ENCODE assay signal across 11 mouse cellular contexts in the genomic region with DNA sequence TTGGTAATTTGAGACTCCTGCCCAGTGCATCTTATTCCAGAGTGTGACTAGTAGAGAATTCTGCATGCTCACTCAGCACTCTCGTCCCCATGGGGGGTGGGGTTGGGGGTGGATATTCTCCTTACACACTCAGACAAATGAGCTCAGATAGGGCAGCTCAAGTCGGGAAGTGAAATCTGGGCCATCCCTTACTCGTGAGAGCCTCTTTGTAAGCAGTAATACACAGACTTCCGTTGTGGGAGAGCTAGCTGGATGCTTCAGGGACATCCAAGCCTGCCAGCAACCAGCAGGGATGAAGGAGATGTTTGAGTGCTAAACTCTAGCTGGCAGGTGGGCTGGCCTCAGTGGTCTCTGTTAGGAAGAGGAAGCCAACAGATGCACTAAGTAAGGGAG.
A peak's percentile ranks its signal among the peaks of the same experiment; 100 is the strongest.
DNase-seq lines count a peak whose midpoint lies in the region; ATAC-seq lines count a peak whose summit lies in the region.
"Had no signal": no experiment of that assay in that cellular context is flagged by ENCODE, and none has a peak within 500 bp of the region (broad histone marks: within the 10 kb centered on the region; RNA-seq: fewer than 3 reads in every experiment).

No protein-coding gene starts in this region.

- H3K36me3 ChIP-seq in midbrain, embryonic 14.5 days (ENCODE audit: control insufficient read depth, insufficient read depth, low read length), result no peaks in the 10 kb centered on the region
- H3K36me3 ChIP-seq in liver, embryonic 11.5 days (ENCODE audit: control insufficient read depth, insufficient read depth, low read length), result no peaks in the 10 kb centered on the region

- H3K4me2 ChIP-seq in midbrain, embryonic 14.5 days (ENCODE audit: low read length), result no peak overlapping the region
- H3K4me2 ChIP-seq in liver, embryonic 11.5 days, result no peak overlapping the region

- 22% methylated on average over 4 of the region's 4 CpGs for WGBS in midbrain, embryonic 14.5 days
- 42% methylated on average over 4 of the region's 4 CpGs for WGBS in liver, embryonic 11.5 days

- H3K4me3 ChIP-seq in midbrain, embryonic 14.5 days (replicated peaks; ENCODE audit: low read depth, low read length), result no peak overlapping the region
- H3K4me3 ChIP-seq in liver, embryonic 11.5 days (ENCODE audit: low read depth, low read length), result no peak overlapping the region
- H3K4me3 ChIP-seq: megakaryocyte, embryonic 14.5 days had no signal

- no peaks in the 10 kb centered on the region for H3K9me3 ChIP-seq in midbrain, embryonic 14.5 days (ENCODE audit: control insufficient read depth, low read length)
- no peaks in the 10 kb centered on the region for H3K9me3 ChIP-seq in liver, embryonic 11.5 days (ENCODE audit: control insufficient read depth, low read length)

- peaks cover 50% of the 10 kb centered on the region for H3K4me1 ChIP-seq in midbrain, embryonic 14.5 days (ENCODE audit: control insufficient read depth, insufficient read depth, low read length)
- H3K4me1 ChIP-seq in liver, embryonic 11.5 days (replicated peaks; ENCODE audit: control insufficient read depth, insufficient read depth, low read length), result no peaks in the 10 kb centered on the region
- H3K4me1 ChIP-seq: megakaryocyte, embryonic 14.5 days had no signal

- H3K9ac ChIP-seq in midbrain, embryonic 14.5 days (replicated peaks; ENCODE audit: low read length), result no peak overlapping the region
- H3K9ac ChIP-seq in liver, embryonic 11.5 days (ENCODE audit: low read depth, low read length), result no peak overlapping the region
- H3K9ac ChIP-seq: liver, embryonic 14.5 days had no signal

- H3K27me3 ChIP-seq in midbrain, embryonic 14.5 days (ENCODE audit: control insufficient read depth, insufficient read depth, low read length), result no peaks in the 10 kb centered on the region
- H3K27me3 ChIP-seq in liver, embryonic 11.5 days (replicated peaks; ENCODE audit: control insufficient read depth, insufficient read depth, low read length), result no peaks in the 10 kb centered on the region; the same call in 1 of the 2 replicates

- no peak for ATAC-seq in midbrain, embryonic 14.5 days (ENCODE audit: low FRiP score, low TSS enrichment)
- ATAC-seq in liver, embryonic 11.5 days (replicated peaks; ENCODE audit: low FRiP score), result no peak

- peak; percentile 55 for DNase-seq in heart, adult 11 months
- DNase-seq in heart, adult 8-10 months (ENCODE audit: low spot score), result no peak
- DNase-seq in brain, adult 2 months (ENCODE audit: low read depth, low spot score), result peak; percentile 74
- DNase-seq in frontal cortex, postnatal 14 days (ENCODE audit: low spot score in 2 of 2), result peak; percentile 27 to 57
- no peak for DNase-seq in midbrain, embryonic 14.5 days
- no peak for DNase-seq in yolk sac, embryonic 10.5 days (ENCODE audit: low spot score)
- no peak for DNase-seq in embryo, embryonic 10.5 days (ENCODE audit: low spot score)
- DNase-seq in liver, embryonic 11.5 days (ENCODE audit: low spot score), result no peak
- DNase-seq: adrenal gland, adult 2 months had no signal

- peak overlapping the region; percentile 68 for H3K27ac ChIP-seq in midbrain, embryonic 14.5 days (replicated peaks; ENCODE audit: low read depth, low read length)
- H3K27ac ChIP-seq in liver, embryonic 11.5 days (ENCODE audit: low read depth, low read length), result no peak overlapping the region
- H3K27ac ChIP-seq: liver, embryonic 14.5 days had no signal

Comparison
In these comparisons a context has a peak if more than half of its experiments do, and no peak if none do; other contexts are left out.
1. DNase-seq: peak in heart, adult 11 months (single experiment), brain, adult 2 months (single experiment) and frontal cortex, postnatal 14 days (2 of 2); none in heart, adult 8-10 months (single experiment), midbrain, embryonic 14.5 days (single experiment), yolk sac, embryonic 10.5 days (single experiment), embryo, embryonic 10.5 days (single experiment) and liver, embryonic 11.5 days (single experiment).